Comparison of ENCODE assay signal across 8 mouse cellular contexts in genomic region chr10:128673763-128674468, GRCm38 (mm10). TPM values are rescaled to one million over a fixed set of nuclear protein-coding genes. Genes with fewer than 3 reads are reported as not detected.
DNase-seq lines count a peak whose midpoint lies in the region; ATAC-seq lines count a peak whose summit lies in the region.

TSS of gene Suox (minus strand) at chr10:128674073.

- peak within 1 kb of the TSS; percentile 79 for H3K27ac ChIP-seq in forebrain, embryonic 10.5 days
- peak within 1 kb of the TSS; percentile 4 to 29; a peak in 2 of 4 replicates for H3K27ac ChIP-seq in heart, embryonic 14.5 days (replicated peaks in 1 of 2; ENCODE audit: control insufficient read depth in 1 of 2, insufficient read depth in 1 of 2, low read depth in 2 of 2, low read length in 2 of 2)
- peak within 1 kb of the TSS; percentile 80 for H3K27ac ChIP-seq in liver, embryonic 12.5 days

- H3K9me3 ChIP-seq in forebrain, embryonic 10.5 days: no peaks in the 10 kb centered on the region
- H3K9me3 ChIP-seq in heart, embryonic 14.5 days (ENCODE audit: control insufficient read depth, low read length): no peaks in the 10 kb centered on the region
- H3K9me3 ChIP-seq in liver, embryonic 12.5 days (replicated peaks): no peaks in the 10 kb centered on the region

- under 1% methylated on average over 60 of the region's 60 CpGs for WGBS in forebrain, embryonic 10.5 days
- under 1% methylated on average over 60 of the region's 60 CpGs for WGBS in heart, embryonic 14.5 days
- under 1% methylated on average over 45 of the region's 60 CpGs for WGBS in liver, embryonic 12.5 days (ENCODE audit: insufficient replicate concordance)

- peak; percentile 93 for ATAC-seq in heart, embryonic 14.5 days (ENCODE audit: insufficient number of reproducible peaks, insufficient read depth, low FRiP score, low read depth)
- ATAC-seq in liver, embryonic 12.5 days: peak; percentile 96

- peaks cover 10% of the 10 kb centered on the region; the same call in 1 of the 2 replicates for H3K36me3 ChIP-seq in forebrain, embryonic 10.5 days (replicated peaks)
- peaks cover 10% of the 10 kb centered on the region; the same call in 1 of the 2 replicates for H3K36me3 ChIP-seq in heart, embryonic 14.5 days (ENCODE audit: control insufficient read depth, insufficient read depth, low read length)
- peaks cover 8% of the 10 kb centered on the region for H3K36me3 ChIP-seq in liver, embryonic 12.5 days
- H3K36me3 ChIP-seq in splenic B cell, adult 2 months (ENCODE audit: control insufficient read depth, insufficient read depth, low read length, poor library complexity, severe bottlenecking): peaks cover 3% of the 10 kb centered on the region; the same call in 1 of the 2 replicates

- peak within 1 kb of the TSS; percentile 79 for H3K4me2 ChIP-seq in heart, embryonic 14.5 days (ENCODE audit: low read length)
- H3K4me2 ChIP-seq in liver, embryonic 12.5 days: peak within 1 kb of the TSS; percentile 99

- H3K4me3 ChIP-seq in forebrain, embryonic 10.5 days: peak within 1 kb of the TSS; percentile 87
- H3K4me3 ChIP-seq in heart, embryonic 14.5 days (ENCODE audit: control insufficient read depth in 1 of 2, insufficient read depth in 1 of 2, low read depth in 1 of 2, low read length in 2 of 2): peak within 1 kb of the TSS; percentile 54 to 59
- H3K4me3 ChIP-seq in liver, embryonic 12.5 days: peak within 1 kb of the TSS; percentile 75

- H3K4me1 ChIP-seq in forebrain, embryonic 10.5 days: peaks cover 26% of the 10 kb centered on the region
- H3K4me1 ChIP-seq in heart, embryonic 14.5 days (ENCODE audit: control insufficient read depth in 2 of 2, insufficient read depth in 2 of 2, low read length in 2 of 2): peaks cover 2 to 7% of the 10 kb centered on the region in 2 experiments; a peak in 1 of 4 replicates
- H3K4me1 ChIP-seq in liver, embryonic 12.5 days: peaks cover 23% of the 10 kb centered on the region

- peaks cover 36% of the 10 kb centered on the region for H3K27me3 ChIP-seq in forebrain, embryonic 10.5 days (ENCODE audit: poor library complexity, severe bottlenecking)
- H3K27me3 ChIP-seq in heart, embryonic 14.5 days (ENCODE audit: control insufficient read depth, insufficient read depth, low read length): no peaks in the 10 kb centered on the region
- peaks cover 47% of the 10 kb centered on the region for H3K27me3 ChIP-seq in liver, embryonic 12.5 days (replicated peaks)
- H3K27me3 ChIP-seq in splenic B cell, adult 2 months (ENCODE audit: control insufficient read depth, insufficient read depth, low read length, poor library complexity, severe bottlenecking): no peaks in the 10 kb centered on the region

- peak within 1 kb of the TSS; percentile 73 for H3K9ac ChIP-seq in heart, embryonic 14.5 days (ENCODE audit: low read length)
- peak within 1 kb of the TSS; percentile 78 for H3K9ac ChIP-seq in liver, embryonic 12.5 days

- peak; percentile 94 for DNase-seq in CD4-positive, CD25-positive, alpha-beta regulatory T cell, adult 2 months (ENCODE audit: low read depth, low spot score)
- DNase-seq in c-Kit-negative CD71-positive TER-119-positive erythroid progenitor cells, embryonic 14.5 days (ENCODE audit: low read depth, low spot score): peak; percentile 49
- peak; percentile 91 for DNase-seq in forebrain, embryonic 10.5 days (ENCODE audit: extremely low spot score, low spot score)
- DNase-seq in kidney, postnatal 14 days: peak; percentile 92
- DNase-seq in naive thymus-derived CD4-positive, alpha-beta T cell, adult 2 months (ENCODE audit: low read depth): peak; percentile 92
- DNase-seq in splenic B cell, adult 2 months (ENCODE audit: low read depth, low spot score): peak; percentile 86

RNA-seq across cellular contexts. Expression of gene Suox, which starts in this region (rescaled TPM):
- 10.8 and 10.9 TPM in 2 replicates for polyA plus RNA-seq in forebrain, embryonic 10.5 days (2016; fragmentation: Nextera tagmentation; extraction: Ambion mirVana)
- 9.9 and 11.4 TPM in 2 replicates for polyA plus RNA-seq in heart, embryonic 14.5 days (2014; fragmentation: Nextera tagmentation; extraction: Ambion mirVana)
- polyA plus RNA-seq in liver, embryonic 12.5 days (2016; fragmentation: Nextera tagmentation; extraction: Ambion mirVana): 10.4 and 10.5 TPM in 2 replicates

Comparison
In these comparisons a context has a peak if more than half of its experiments do, and no peak if none do; other contexts are left out.
1. Peak in every context shown above with its lines: DNase-seq, ATAC-seq, H3K4me3 ChIP-seq and H3K27ac ChIP-seq.
2. H3K27ac ChIP-seq: peak in every context shown above with its lines; median percentile 80 in liver, embryonic 12.5 days; 79 in forebrain, embryonic 10.5 days; 16 in heart, embryonic 14.5 days.